Mouse (Mus musculus) frontal cortex, postnatal 14 days (tissue): Measurements from ENCODE around the gene Pbx2.

Experiments used
- DNase-seq, 2 experiments: peaks; one replicate each; pipeline ENCODE4 v3.0.0; 2022; ENCODE audit warnings: low spot score in 2 of 2

The Pbx2 gene

GRCm38 (mm10) chr17:34603375-34604060, 12.5 kb downstream of the Pbx2 start, which contains the start of gene Rnf5:
Gene Rnf5 (minus strand): TSS chr17:34603690.
- DNase-seq: peak; percentile 99

DNA sequence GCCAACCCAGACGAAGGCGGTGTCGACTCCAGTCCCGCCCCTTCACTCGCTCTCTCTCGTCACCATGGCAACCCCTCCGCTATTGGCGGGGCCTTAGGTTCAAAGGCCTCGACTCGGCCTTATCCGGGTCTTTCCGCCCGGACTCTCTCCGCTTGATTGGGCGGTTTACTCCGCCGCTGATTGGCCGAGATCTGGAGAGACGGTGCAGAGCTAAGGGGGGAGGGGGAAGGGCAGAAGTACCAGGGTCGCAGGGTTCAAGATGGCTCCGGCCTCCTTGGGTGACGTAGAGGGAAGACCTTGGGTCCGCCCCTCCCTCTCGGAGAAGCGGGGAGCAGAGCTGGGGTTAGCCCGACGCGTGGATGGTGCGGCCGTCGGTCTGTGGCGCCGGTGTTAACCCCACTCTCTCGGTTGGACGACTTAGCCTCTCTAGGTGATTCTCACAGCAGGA, 13.0 kb downstream of the Pbx2 start, which contains the start of gene Agpat1:
Gene Agpat1 (plus strand): TSS at position 202 of the 448 bp plus-strand sequence.
- peak; percentile 96 to 98 for DNase-seq

DNA sequence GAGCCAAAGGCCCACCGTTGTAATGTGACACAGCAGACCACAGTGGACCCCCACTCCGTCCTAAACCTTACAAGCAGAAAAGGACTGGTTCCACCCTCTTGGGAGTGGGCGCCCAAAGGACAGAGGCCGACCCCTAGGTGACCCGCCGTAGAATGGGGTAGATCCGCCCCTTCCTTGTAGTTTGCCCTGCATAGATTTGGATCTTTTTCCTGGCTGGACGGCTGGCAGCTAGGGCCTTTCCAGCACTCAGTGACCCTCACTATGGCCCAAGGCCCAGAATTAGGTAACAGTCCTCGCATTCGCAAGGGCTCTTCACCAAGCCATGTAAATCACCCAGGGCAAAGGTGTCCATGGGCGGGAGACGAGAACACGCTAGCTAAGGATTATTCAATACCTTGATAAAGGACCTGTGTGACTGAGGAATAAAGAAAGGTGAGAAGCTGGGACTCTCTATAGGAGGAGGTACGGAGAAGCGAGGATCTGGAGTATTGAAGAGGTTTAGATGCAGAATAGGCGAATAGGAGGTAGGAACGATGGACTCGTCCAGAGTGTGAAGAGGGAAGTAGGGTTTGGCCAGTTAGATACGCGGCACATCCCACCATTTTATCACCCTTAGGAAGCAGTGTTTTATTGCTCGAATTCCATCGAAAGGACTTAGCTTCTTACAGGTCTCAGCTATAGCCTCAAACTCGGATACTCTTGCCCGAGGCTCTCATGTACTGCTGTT, 13.6 kb downstream of the Pbx2 start:
- DNase-seq: no peak

DNA sequence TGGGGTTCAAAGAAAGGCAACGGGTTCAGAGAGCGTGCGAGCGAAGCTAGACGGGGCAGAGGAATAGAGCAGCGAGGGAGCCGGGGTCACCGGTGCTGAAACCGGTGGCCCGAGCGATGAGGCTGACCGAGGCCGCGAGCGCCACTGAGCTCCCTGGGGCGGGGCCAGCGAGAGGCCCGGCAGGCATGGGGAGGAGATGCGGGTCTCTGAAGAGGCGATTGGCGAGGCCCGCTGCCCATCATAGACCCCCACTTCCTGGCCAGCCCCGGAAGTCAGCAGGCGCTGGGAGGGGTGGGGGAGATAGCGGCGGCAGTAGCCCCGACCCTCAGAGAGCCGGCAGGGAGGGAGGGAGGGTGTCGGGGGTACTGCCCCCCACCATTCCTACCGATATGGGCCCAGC, 14.5 kb downstream of the Pbx2 start:
- peak; percentile 93 to 94 for DNase-seq

DNA sequence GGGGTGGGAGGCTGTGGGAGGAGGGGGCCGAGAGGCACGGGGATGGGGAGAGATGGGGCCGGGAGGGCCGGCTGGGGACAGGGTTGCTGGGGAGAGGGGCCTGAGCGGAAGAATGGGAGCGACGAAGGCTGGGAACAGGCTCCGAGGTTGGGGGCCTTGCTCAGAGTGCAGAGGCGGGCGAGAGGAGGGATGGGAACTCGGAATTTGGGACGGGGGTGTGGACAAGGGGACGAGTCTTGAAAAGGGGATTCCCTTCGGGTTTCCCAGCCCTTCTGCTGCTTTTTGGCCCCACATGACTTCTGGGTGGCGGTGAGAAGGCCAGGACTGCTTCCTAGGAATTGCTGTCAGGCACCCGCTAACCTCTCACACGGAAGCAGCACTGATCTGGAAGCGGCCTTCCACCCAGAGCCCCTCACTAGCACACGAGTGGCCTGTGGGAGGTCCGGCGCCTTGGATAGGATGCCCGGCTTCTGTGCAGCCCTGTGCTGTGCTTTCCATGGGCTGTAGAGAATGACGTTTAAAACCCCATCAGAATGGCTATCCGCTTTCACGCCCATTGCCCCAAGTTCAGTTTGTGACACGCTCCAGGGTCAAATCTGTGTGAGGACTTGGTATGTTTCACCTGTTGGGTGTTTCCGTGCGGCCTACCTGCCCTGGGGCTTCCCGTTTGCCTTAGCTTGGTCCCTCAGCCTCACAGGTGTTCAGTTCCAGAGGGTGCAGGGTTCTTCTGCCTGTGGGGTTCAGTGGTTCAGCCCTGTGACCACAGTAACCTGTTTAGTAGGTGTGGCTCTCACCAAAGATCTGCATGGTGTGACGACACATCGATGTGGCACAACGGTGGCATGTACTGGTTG, 15.3 kb downstream of the Pbx2 start:
- DNase-seq: no peak

DNA sequence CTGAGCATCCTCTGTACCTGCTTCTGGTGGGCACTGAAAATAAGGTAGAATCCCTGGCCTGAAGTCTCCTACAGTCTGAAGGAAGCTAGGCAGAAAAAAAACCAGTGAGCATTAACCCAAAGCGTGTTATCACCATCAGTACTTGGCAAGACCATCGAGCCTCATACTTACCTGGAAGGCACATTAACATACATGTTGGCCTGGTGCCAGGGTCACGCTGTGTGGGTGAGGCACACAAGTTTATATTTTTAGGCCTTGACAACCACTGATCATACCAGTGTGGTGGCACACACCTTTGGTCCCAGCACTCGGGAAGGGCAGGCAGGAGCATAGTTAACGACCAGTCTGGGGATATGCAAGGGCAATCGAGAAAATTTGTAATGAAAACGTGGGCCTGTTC, 16.9 kb downstream of the Pbx2 start:
- no peak for DNase-seq

DNA sequence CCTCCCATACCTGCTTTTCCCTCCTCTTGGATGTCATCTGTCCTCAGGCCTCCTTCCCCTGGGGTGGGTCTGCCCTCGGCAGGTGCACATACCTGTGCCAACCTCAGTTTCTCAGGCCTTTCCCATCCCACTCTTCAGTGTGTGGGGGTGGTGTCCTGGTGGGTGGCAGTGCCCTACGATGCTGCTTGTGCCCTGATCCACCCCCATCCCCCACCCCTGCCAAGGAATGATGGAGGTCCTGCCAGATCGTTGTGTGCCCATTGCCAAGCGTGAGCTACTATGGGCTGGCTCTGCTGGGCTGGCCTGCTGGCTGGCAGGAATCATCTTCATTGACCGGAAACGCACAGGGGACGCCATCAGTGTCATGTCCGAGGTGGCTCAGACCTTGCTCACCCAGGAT, 20.0 kb downstream of the Pbx2 start:
- DNase-seq: no peak

DNA sequence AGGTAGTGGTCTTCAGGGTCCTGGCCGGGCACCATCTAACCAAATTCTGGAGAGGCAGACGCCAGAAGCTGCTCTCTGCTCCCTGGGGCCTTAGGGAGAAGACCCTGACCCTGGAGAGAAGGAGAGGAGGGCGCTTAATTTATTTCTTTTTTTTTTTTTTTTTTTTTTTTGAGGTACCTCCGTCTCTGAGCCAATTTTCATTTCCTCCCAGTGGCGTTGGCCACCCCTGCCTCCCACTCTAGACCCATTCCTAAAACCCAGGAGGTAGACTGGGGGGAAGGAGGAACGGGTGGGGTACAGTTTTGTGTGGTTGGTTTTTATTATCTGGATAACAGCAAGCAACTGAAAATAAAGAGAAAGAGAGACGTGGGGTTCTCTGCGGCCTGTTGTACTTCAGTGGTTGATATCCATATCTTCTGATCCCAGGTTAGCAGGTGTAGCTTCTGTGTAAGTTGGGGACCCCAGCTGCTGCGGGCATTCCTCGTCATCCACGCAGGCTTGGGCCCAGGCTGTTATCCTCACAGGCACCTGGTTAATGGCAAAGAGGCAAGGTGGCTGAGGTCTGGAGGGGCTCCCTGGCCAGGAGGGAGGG, 22.1 kb downstream of the Pbx2 start:
- DNase-seq: no peak

DNA sequence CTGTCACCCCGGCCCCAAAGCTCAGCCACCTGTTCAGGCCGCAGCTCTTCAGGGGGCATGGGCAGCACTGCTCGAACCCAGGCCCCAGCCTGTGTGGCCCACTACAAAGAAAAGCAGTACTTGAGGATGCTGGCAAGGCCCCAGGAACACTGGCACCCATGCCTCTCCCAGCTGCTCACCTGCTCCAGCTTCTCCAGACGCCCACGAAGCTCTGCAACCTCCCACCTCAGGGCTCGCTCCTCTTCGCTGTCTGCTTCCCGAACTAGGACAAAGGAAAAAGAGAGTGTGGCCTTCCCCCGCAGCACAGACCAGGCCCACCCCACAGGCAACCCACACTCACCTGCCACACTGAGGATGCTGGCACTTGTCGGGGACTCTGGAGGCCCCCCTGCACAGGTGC, 22.8 kb downstream of the Pbx2 start:
- DNase-seq: no peak

DNA sequence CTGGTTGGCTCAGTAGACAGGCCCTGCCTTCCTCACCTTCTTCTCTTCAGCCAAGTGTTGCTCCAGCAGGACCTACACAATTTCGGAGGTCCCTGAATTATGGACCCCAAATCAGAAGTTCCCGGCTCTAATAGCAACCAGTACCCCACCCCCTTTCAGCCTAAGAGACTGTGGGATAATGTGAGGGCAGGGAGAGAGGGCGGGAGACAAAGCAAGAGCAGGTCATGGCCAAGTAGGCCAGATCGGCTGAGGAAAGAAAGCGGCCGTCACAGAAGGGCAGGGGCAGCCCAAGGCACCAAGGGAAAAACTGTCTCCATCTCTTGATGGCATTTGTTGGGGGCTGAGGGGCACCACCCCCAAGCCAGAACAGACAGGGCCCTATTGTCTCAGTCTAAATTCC, 24.8 kb downstream of the Pbx2 start, which contains the start of gene Egfl8:
Gene Egfl8 (minus strand): TSS at position 101 of the 400 bp plus-strand sequence.
- no peak for DNase-seq

- DNase-seq: no peak
Measured at GRCm38 (mm10) chr17:34618999-34619398, 27.9 kb downstream of the Pbx2 start.

DNA sequence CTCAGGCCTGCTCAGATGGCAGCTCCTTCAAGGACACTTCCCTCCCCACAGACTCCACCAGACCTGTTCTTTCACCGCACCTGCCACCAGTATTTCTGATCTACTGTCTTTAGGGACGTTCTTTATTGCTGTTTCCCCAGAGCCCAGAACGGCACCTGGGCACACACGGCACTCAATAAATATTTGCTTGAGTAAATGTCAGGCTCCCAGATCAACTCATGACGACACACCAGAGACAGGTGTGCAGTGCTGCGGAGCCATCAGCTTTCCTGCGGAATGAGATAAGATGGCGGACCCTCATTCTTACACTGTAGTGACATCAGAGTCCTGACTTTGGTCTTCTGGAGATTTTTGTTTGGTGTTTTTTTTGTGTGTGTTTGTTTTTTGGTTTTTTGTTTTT, 29.9 kb downstream of the Pbx2 start:
- no peak for DNase-seq

- no peak for DNase-seq
Measured at GRCm38 (mm10) chr17:34623161-34623560, 32.1 kb downstream of the Pbx2 start.

GRCm38 (mm10) chr17:34624981-34625380, 33.9 kb downstream of the Pbx2 start:
- no peak for DNase-seq

DNA sequence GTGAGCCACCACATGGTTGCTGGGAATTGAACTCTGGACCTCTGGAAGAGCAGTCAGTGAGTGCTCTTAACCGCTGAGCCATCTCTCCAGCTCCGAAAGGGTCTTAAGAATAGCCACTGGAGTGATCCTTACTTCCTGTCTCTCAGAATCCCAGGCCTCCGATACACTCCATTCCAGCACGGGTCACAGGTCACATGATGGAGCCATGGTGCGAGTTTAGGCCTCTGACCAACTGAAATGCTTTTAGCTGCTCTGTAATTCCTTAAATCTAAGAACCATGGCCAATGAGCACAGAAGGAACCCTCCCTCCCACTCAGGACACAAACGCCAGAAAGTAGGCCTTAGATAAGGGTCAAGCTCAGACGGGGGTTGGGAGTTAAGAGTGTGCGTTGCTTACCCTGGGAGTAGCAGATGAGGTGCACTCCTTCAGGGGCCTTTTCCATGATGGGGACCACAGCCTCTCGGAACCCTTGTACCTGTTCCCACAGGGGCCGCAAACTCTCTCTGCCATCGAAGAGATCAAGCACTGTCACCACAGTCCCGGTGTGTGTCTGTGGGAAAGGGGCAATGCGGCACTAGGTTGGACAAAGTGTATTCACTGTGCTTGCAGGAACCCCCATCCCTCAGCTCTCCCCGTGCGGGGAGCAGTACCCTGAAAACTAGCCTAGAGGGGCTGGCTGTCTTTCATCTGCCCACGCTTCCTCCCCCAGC, 35.2 kb downstream of the Pbx2 start:
- DNase-seq: no peak

DNA sequence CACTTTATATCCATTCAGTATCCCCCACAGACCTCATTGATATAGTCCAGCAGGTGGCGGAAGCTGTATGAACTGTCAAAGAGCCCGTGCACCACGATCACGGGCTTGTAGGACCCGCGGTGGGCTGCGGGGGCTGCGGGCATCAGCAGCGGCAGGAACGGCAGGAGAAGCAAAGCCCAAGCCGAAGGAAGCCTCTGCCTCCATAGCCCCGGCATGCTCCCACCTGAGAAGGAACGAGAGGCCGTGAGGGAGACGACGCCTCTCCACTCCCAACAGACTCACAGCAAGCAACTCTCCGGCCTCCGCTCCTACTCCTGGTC, 35.7 kb downstream of the Pbx2 start:
- no peak for DNase-seq

DNA sequence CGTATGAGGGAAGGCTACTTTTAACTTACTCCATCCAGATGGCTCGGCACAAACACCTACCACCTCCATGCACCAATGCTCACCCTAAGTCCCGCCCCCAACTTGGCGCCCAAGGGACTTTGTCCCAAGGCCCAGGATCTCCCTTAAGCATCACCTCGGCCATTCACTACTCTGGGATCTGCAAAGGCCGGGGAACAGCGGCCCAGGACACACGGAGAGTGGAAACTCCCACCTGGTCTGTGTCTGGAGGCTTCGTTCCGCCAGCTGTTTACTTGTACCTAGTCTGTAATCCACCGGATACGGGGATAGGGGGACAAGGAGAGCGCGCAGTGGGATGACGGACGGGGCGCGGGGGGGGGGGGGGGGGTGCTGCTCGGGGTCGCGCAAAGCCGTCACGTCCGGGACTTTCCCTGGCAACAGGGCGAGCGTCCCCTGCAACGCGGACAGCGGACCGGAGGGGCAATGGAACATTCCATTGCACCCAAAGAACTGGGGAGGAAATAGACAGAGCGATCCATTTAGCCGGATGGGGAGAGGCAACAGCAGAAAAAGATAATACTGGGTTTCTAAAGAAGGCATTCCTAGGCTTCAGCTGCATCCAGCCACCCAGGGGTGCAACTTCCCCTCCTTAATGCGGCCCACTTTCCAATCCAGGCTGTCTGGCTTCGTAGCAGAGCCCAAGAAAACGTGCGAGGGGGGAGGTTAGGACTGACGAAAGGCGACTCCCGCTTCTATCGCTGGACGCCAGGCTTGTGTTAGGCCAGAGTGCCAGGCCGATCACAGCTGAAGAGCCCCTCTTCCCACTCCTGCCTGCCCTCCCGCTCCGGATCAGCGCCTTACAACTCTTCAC, 36.3 kb downstream of the Pbx2 start:
- DNase-seq: peak; percentile 78 to 83

- no peak for DNase-seq
Measured at GRCm38 (mm10) chr17:34627943-34628643, 37.0 kb downstream of the Pbx2 start, which contains the start of gene Ppt2. Gene Ppt2 (minus strand): TSS chr17:34628510.

- no peak for DNase-seq
Measured at GRCm38 (mm10) chr17:34628644-34628967, 37.5 kb downstream of the Pbx2 start.
